Mouse (Mus musculus) intestine, embryonic 16.5 days (tissue): ENCODE measurements around the gene Gm17657. TPM values are rescaled to one million over a fixed set of nuclear protein-coding genes. Genes with fewer than 3 reads are reported as not detected.
"Not testable (repeated sequence)": the region's sequence is repeated elsewhere in the genome, so short reads cannot be mapped to it uniquely, and the experiment has no call there.

Experiments used
- ATAC-seq: fragments of 200-750 bp; cut with Nextera tagmentation; 2 replicates; pipeline ENCODE4 v1.8.0; 2017; ENCODE audit warnings: moderate TSS enrichment, moderate library complexity
- H3K27ac ChIP-seq: fragments of 300-500 bp; sonication (generic); 2 replicates; pipeline ENCODE4 v1.5.1; 2014; ENCODE audit warnings: mild to moderate bottlenecking, low read length
- H3K27me3 ChIP-seq: fragments of 300-500 bp; sonication (generic); replicated peaks from 2 replicates; pipeline ENCODE4 v1.6.1; 2014; ENCODE audit warnings: low read length, control low read depth, mixed read lengths; ENCODE audit not compliant: control insufficient read depth, insufficient read depth
- H3K36me3 ChIP-seq: fragments of 300-500 bp; sonication (generic); 2 replicates; pipeline ENCODE4 v1.6.1; 2014; ENCODE audit warnings: low read length, control low read depth; ENCODE audit not compliant: control insufficient read depth, insufficient read depth
- H3K4me1 ChIP-seq: fragments of 300-500 bp; sonication (generic); 2 replicates; pipeline ENCODE4 v1.6.1; 2014; ENCODE audit warnings: low read length, control low read depth, mixed read lengths; ENCODE audit not compliant: control insufficient read depth, insufficient read depth
- H3K4me2 ChIP-seq: fragments of 300-500 bp; sonication (generic); 2 replicates; pipeline ENCODE4 v1.6.1; 2014; ENCODE audit warnings: low read depth, low read length, control low read depth
- H3K4me3 ChIP-seq: fragments of 300-500 bp; sonication (generic); 2 replicates; pipeline ENCODE4 v1.5.1; 2014; ENCODE audit warnings: mild to moderate bottlenecking, low read length
- H3K9ac ChIP-seq: fragments of 300-500 bp; sonication (generic); 2 replicates; pipeline ENCODE4 v1.6.1; 2014; ENCODE audit warnings: low read depth, low read length
- H3K9me3 ChIP-seq: fragments of 300-500 bp; sonication (generic); 2 replicates; pipeline ENCODE4 v1.6.1; 2016; ENCODE audit warnings: low read length, control low read depth; ENCODE audit not compliant: control insufficient read depth
- WGBS: fragments of 180-500 bp; shearing (Covaris S2); extraction: QIAGEN DNeasy Blood & Tissue Kit; methylation state at CpG from one replicate; pipeline ENCODE4 v1.1.7; 2014; 5-methylcytosine and 5-hydroxymethylcytosine counted together
- polyA plus RNA-seq: library from polyadenylated mRNA; unstranded; fragments of >200 nt; fragmentation: Nextera tagmentation; extraction: Ambion mirVana; gene quantifications from 2 replicates; pipeline ENCODE4 v1.2.1, GENCODE M21; 2015

The Gm17657 gene
- polyA plus RNA-seq, 1 experiment from 2014 or later = not detected

GRCm38 (mm10) chr17:29533866-29534265 lies 15.6 kb downstream of the Gm17657 start:
- H3K9ac ChIP-seq = no peak overlapping the region
- H3K4me3 ChIP-seq = no peak overlapping the region
- no peaks in the 10 kb centered on the region for H3K36me3 ChIP-seq
- no peaks in the 10 kb centered on the region for H3K9me3 ChIP-seq
- H3K4me1 ChIP-seq = no peaks in the 10 kb centered on the region
- no peak for ATAC-seq
- 90% methylated on average over 11 of the region's 11 CpGs for WGBS
- no peak overlapping the region for H3K4me2 ChIP-seq
- no peaks in the 10 kb centered on the region for H3K27me3 ChIP-seq
- H3K27ac ChIP-seq = no peak overlapping the region

GRCm38 (mm10) chr17:29531757-29532384 lies 17.6 kb downstream of the Gm17657 start:
- Histone ChIP-seq H3K27me3 (no peaks in the 10 kb centered on the region), H3K9ac (no peak overlapping the region)
- ATAC-seq = no peak

GRCm38 (mm10) chr17:29531278-29531677 lies 18.2 kb downstream of the Gm17657 start:
- H3K9me3 ChIP-seq = no peaks in the 10 kb centered on the region
- WGBS = 78% methylated on average over 9 of the region's 9 CpGs
- no peak overlapping the region for H3K9ac ChIP-seq
- H3K36me3 ChIP-seq = no peaks in the 10 kb centered on the region
- H3K27me3 ChIP-seq = no peaks in the 10 kb centered on the region
- H3K4me3 ChIP-seq = no peak overlapping the region
- no peak for ATAC-seq
- no peaks in the 10 kb centered on the region for H3K4me1 ChIP-seq
- no peak overlapping the region for H3K27ac ChIP-seq
- H3K4me2 ChIP-seq = no peak overlapping the region

More at GRCm38 (mm10) chr17:29531757-29532384, 17.6 kb downstream of the Gm17657 start:
- H3K9me3 ChIP-seq = no peaks in the 10 kb centered on the region
- H3K4me2 ChIP-seq = no peak overlapping the region
- no peak overlapping the region for H3K27ac ChIP-seq
- no peaks in the 10 kb centered on the region for H3K36me3 ChIP-seq
- H3K4me1 ChIP-seq = no peaks in the 10 kb centered on the region
- H3K4me3 ChIP-seq = no peak overlapping the region
- 60% methylated on average over 10 of the region's 10 CpGs for WGBS

GRCm38 (mm10) chr17:29530508-29530907 lies 18.9 kb downstream of the Gm17657 start:
- 71% methylated on average over 6 of the region's 6 CpGs for WGBS
- H3K9ac ChIP-seq = no peak overlapping the region

GRCm38 (mm10) chr17:29528568-29529187 lies 20.8 kb downstream of the Gm17657 start:
- no peak overlapping the region for H3K27ac ChIP-seq
- WGBS = 68% methylated on average over 8 of the region's 8 CpGs
- no peak overlapping the region for H3K4me2 ChIP-seq
- no peak overlapping the region for H3K4me3 ChIP-seq
- H3K27me3 ChIP-seq = no peaks in the 10 kb centered on the region
- ATAC-seq = no peak
- no peaks in the 10 kb centered on the region for H3K9me3 ChIP-seq
- H3K36me3 ChIP-seq = no peaks in the 10 kb centered on the region
- H3K4me1 ChIP-seq = no peaks in the 10 kb centered on the region
- no peak overlapping the region for H3K9ac ChIP-seq

More at GRCm38 (mm10) chr17:29530508-29530907, 18.9 kb downstream of the Gm17657 start:
- H3K4me1 ChIP-seq = no peaks in the 10 kb centered on the region
- H3K27ac ChIP-seq = no peak overlapping the region
- no peak overlapping the region for H3K4me3 ChIP-seq
- no peaks in the 10 kb centered on the region for H3K36me3 ChIP-seq
- no peak for ATAC-seq
- no peak overlapping the region for H3K4me2 ChIP-seq
- no peaks in the 10 kb centered on the region for H3K27me3 ChIP-seq
- no peaks in the 10 kb centered on the region for H3K9me3 ChIP-seq

GRCm38 (mm10) chr17:29525613-29526012 lies 23.8 kb downstream of the Gm17657 start:
- Histone ChIP-seq H3K36me3 (no peaks in the 10 kb centered on the region), H3K9ac (no peak overlapping the region), H3K27ac (no peak overlapping the region), H3K27me3 (no peaks in the 10 kb centered on the region), H3K4me1 (no peaks in the 10 kb centered on the region), H3K4me3 (no peak overlapping the region), H3K9me3 (no peaks in the 10 kb centered on the region), H3K4me2 (no peak overlapping the region)
- WGBS = 80% methylated on average over 2 of the region's 2 CpGs
- ATAC-seq = no peak

GRCm38 (mm10) chr17:29519731-29520130 lies 29.7 kb downstream of the Gm17657 start:
- H3K9me3 ChIP-seq = no peaks in the 10 kb centered on the region
- no peak overlapping the region for H3K4me3 ChIP-seq
- H3K36me3 ChIP-seq = no peaks in the 10 kb centered on the region
- no peaks in the 10 kb centered on the region for H3K4me1 ChIP-seq
- H3K27me3 ChIP-seq = no peaks in the 10 kb centered on the region
- 68% methylated on average over 8 of the region's 8 CpGs for WGBS
- no peak overlapping the region for H3K4me2 ChIP-seq
- H3K9ac ChIP-seq = no peak overlapping the region
- ATAC-seq = no peak
- H3K27ac ChIP-seq = no peak overlapping the region

- not testable (repeated sequence) for H3K4me3 ChIP-seq, H3K36me3 ChIP-seq, H3K9ac ChIP-seq, ATAC-seq, H3K27ac ChIP-seq, H3K27me3 ChIP-seq, H3K4me1 ChIP-seq, H3K9me3 ChIP-seq, H3K4me2 ChIP-seq
- WGBS = 84% methylated on average over 5 of the region's 5 CpGs
These were observed 30.8 kb downstream of the Gm17657 start for GRCm38 (mm10) chr17:29518665-29519064.

GRCm38 (mm10) chr17:29514435-29514834 lies 35.0 kb downstream of the Gm17657 start:
- Histone ChIP-seq H3K27me3 (no peaks in the 10 kb centered on the region), H3K4me3 (no peak overlapping the region), H3K4me2 (no peak overlapping the region), H3K27ac (no peak overlapping the region), H3K9me3 (no peaks in the 10 kb centered on the region), H3K36me3 (no peaks in the 10 kb centered on the region), H3K9ac (no peak overlapping the region), H3K4me1 (no peaks in the 10 kb centered on the region)
- no peak for ATAC-seq
- 2% methylated on average over 11 of the region's 11 CpGs for WGBS
